Mouse (Mus musculus) neutrophil, adult 65 days (primary cell): ENCODE data around the gene Rnf217. TPM values are rescaled to one million over a fixed set of nuclear protein-coding genes. Genes with fewer than 3 reads are reported as not detected.

Experiments used
- total RNA-seq: library from RNA; stranded (reverse); gene quantifications from 2 replicates; pipeline ENCODE4 v1.2.4, GENCODE M21; 2023

The Rnf217 gene
- 1.2 and 1.7 TPM in 2 replicates for total RNA-seq

DNA sequence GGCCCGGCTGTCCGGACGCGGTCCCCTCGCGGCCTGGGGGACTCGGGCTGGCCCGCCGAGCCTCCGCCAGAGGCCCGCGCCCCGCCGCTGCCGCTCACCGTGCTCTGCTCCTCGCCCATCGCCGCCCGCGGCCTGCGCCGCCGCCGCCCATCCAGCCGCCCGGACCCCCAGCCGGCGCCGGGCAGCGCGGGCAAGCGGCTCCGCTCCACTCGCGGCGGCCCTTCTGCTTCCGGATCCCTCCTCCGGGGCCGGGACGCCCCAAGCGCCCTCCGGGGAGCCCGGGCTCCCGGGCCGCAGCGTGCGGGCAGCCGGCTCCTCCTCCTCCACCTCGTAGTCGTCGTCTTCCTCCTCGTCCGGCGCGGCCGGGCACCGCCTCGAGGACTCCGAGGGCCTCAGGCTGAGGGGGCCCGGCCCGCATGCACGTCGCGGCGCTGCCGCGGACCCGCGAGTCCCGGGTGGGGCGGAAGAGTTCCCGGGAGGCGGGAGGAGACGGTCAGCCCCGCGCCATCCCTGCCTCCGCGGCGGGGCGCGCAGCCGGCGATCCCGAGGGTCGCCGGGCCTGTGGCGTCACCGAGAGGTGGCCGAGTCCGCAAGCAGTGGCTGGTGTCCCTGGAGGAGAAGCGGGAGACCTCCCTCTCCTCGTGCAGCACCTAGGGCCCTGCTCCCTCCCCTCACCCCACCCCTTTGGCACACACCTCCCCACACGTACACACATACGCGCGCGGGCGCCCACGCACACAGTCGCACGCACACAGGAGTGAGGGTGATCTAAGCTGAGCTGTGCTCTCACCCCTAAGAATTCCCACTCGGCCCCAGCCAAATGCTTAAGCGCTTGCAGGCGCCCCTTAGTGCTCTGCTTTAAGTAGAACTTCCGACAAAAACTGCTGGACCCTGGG, at the start of gene Rnf217:
Rnf217 (minus strand) TSS at position 119 of the 896 bp plus-strand sequence.

DNA sequence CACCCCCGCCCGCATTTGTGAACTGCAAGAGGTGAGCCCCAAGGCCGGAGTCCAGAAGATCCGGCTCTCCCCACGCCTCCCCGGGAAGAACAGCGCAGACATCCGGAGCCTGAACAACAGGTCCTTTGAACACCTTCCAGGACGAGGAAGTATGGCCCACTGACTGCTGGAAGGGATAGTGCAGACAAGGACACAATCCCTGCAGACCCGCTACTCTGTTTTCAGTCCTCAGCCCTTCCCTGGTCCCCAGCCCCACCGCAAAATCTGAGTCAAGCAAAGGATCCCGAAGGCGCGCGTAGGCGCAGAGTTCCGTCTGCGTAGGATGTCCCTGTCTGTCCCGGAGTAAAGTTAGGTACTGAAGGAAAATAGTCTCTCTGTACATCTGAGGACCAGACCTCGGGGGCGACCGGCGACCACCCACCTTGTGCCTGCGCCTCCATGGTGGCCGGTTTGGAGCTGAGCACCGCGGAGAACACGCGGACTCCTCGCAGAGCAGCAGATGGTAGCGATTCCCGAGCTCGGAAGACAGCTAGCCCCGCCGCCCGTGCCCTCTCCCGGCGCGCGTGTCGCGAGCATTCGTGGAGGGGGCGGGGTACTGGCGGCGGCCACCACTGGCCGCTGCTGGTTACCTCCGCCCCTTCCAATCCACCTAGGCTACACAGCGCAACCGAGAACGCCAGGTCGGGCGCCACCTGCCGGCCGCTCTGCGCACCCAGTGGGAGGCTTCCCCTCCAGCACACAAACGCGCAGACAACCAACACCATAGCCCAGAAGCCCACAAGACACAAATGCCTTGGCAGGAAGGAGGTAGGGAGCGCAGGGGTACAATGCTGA, 163.5 kb downstream of the Rnf217 start, which contains the start of gene Tpd52l1:
Tpd52l1 (minus strand) TSS at position 668 of the 834 bp plus-strand sequence.

Other genes starting within 250 kb of the Rnf217 start
- gene Tpd52l1, start 163.2 kb downstream of the Rnf217 start, total RNA-seq, result not detected in 2 replicates